Mouse (Mus musculus): ENCODE data around the gene Ggnbp2.

- peak; percentile 99 for TF ChIP-seq CTCF (IDR thresholded peaks at IDR 0.05; ENCODE audit: low read depth, low read length)
- TF ChIP-seq POLR2AphosphoS5 (IDR thresholded peaks at IDR 0.05; ENCODE audit: insufficient replicate concordance, low read depth, low read length): no peak
Observed at GRCm38 (mm10) chr11:84813724-84814510, 56.7 kb downstream of the Ggnbp2 start.
